Mouse (Mus musculus) ovary, postnatal 36 days (tissue): ENCODE results near the gene Serf2.
"Not testable (repeated sequence)": the region's sequence is repeated elsewhere in the genome, so short reads cannot be mapped to it uniquely, and the experiment has no call there.

ENCODE experiments used
- DNase-seq: peaks from one replicate; pipeline ENCODE4 v3.0.0; 2022; ENCODE audit warnings: low spot score, mixed read lengths

Gene Serf2

GRCm38 (mm10) chr2:121448136-121448535, 859 bp upstream of the Serf2 start:
- DNase-seq = peak; percentile 26

GRCm38 (mm10) chr2:121449545-121450011, 583 bp downstream of the Serf2 start:
- DNase-seq = no peak

GRCm38 (mm10) chr2:121450093-121450492, 1.1 kb downstream of the Serf2 start:
- no peak for DNase-seq

GRCm38 (mm10) chr2:121452361-121452760, 3.4 kb downstream of the Serf2 start:
- no peak for DNase-seq

- DNase-seq = no peak
Measured at GRCm38 (mm10) chr2:121452990-121453389, 4.0 kb downstream of the Serf2 start, which contains the start of gene Hypk. TSS of gene Hypk (plus strand) at chr2:121453290.

GRCm38 (mm10) chr2:121453917-121454316, 4.9 kb downstream of the Serf2 start:
- DNase-seq = no peak

GRCm38 (mm10) chr2:121455534-121455933, 6.5 kb downstream of the Serf2 start:
- no peak for DNase-seq

GRCm38 (mm10) chr2:121456692-121457642, 8.0 kb downstream of the Serf2 start, which contains the start of gene Serinc4:
TSS of gene Serinc4 (minus strand) at chr2:121456781.
- peak; percentile 81 for DNase-seq

GRCm38 (mm10) chr2:121460071-121460470, 11.1 kb downstream of the Serf2 start:
- no peak for DNase-seq

- DNase-seq = not testable (repeated sequence)
Measured at GRCm38 (mm10) chr2:121468982-121469381, 20.0 kb downstream of the Serf2 start.

GRCm38 (mm10) chr2:121472783-121473182, 23.8 kb downstream of the Serf2 start:
- not testable (repeated sequence) for DNase-seq

GRCm38 (mm10) chr2:121473301-121474179, 24.5 kb downstream of the Serf2 start, which contains the start of gene Mfap1b:
TSS of gene Mfap1b (minus strand) at chr2:121474067.
- peak; percentile 68 for DNase-seq

- DNase-seq = no peak
Measured at GRCm38 (mm10) chr2:121474180-121474535, 25.2 kb downstream of the Serf2 start.

- not testable (repeated sequence) for DNase-seq
Measured at GRCm38 (mm10) chr2:121475306-121475705, 26.3 kb downstream of the Serf2 start.

GRCm38 (mm10) chr2:121477491-121478266, 28.7 kb downstream of the Serf2 start:
- DNase-seq = no peak

- no peak for DNase-seq
Measured at GRCm38 (mm10) chr2:121480498-121480897, 31.5 kb downstream of the Serf2 start.

- not testable (repeated sequence) for DNase-seq
Measured at GRCm38 (mm10) chr2:121480916-121481315, 31.9 kb downstream of the Serf2 start.

GRCm38 (mm10) chr2:121483576-121483975, 34.6 kb downstream of the Serf2 start:
- DNase-seq = no peak

GRCm38 (mm10) chr2:121484403-121484802, 35.4 kb downstream of the Serf2 start:
- DNase-seq = not testable (repeated sequence)

GRCm38 (mm10) chr2:121501550-121501949, 52.6 kb downstream of the Serf2 start:
- DNase-seq = not testable (repeated sequence)
